Mouse (Mus musculus) MEL (cell line): Measurements from ENCODE around the gene Dram1. TPM values are rescaled to one million over a fixed set of nuclear protein-coding genes. Genes with fewer than 3 reads are reported as not detected.
A peak's percentile ranks its signal among the peaks of the same experiment; 100 is the strongest.

Source experiments
- DNase-seq: peaks from one replicate; pipeline ENCODE4 v3.0.0; 2011; ENCODE audit warnings: low read depth, low spot score
- H3K27ac ChIP-seq: 2 replicates; pipeline ENCODE4 v1.5.1; 2012; ENCODE audit warnings: low read depth, mild to moderate bottlenecking, control low read depth, low read length, moderate library complexity; ENCODE audit not compliant: control insufficient read depth
- H3K27me3 ChIP-seq, 2 experiments: fragments of 150-350 bp in 1 of 2; sonication (generic) in 1 of 2; 2 replicates each; pipeline ENCODE4 v1.6.1; 2012; ENCODE audit warnings: low read length in 2 of 2, mild to moderate bottlenecking in 2 of 2, improper control_type of control experiment in 1 of 2, moderate library complexity in 1 of 2; ENCODE audit not compliant: insufficient read depth in 2 of 2, control insufficient read depth in 1 of 2
- H3K36me3 ChIP-seq, 2 experiments: 2 replicates each; pipeline ENCODE4 v1.6.1; 2012 to 2014; ENCODE audit warnings: low read length in 2 of 2, improper control_type of control experiment in 1 of 2, inconsistent platforms in 1 of 2, mild to moderate bottlenecking in 1 of 2; ENCODE audit not compliant: insufficient read depth in 2 of 2, control insufficient read depth in 1 of 2
- H3K4me1 ChIP-seq, 2 experiments: fragments of 150-350 bp in 1 of 2; sonication (generic) in 1 of 2; 2 replicates each; pipeline ENCODE4 v1.6.1; 2012; ENCODE audit warnings: low read length in 2 of 2, improper control_type of control experiment in 1 of 2, mild to moderate bottlenecking in 1 of 2; ENCODE audit not compliant: insufficient read depth in 2 of 2, control insufficient read depth in 1 of 2
- H3K4me3 ChIP-seq, 2 experiments: fragments of 150-350 bp in 1 of 2; sonication (generic) in 1 of 2; 2 replicates each; pipeline ENCODE4 v1.5.1; 2012; ENCODE audit warnings: low read depth in 2 of 2, low read length in 2 of 2, mild to moderate bottlenecking in 2 of 2, moderate library complexity in 2 of 2, control low read depth in 1 of 2, improper control_type of control experiment in 1 of 2; ENCODE audit not compliant: control insufficient read depth in 1 of 2, insufficient read depth in 1 of 2
- H3K79me2 ChIP-seq: 2 replicates; pipeline ENCODE4 v1.6.1; 2012; ENCODE audit warnings: mild to moderate bottlenecking, low read length, moderate library complexity; ENCODE audit not compliant: control insufficient read depth, poor library complexity, insufficient read depth
- H3K9ac ChIP-seq: 2 replicates; pipeline ENCODE4 v1.6.1; 2012; ENCODE audit warnings: low read depth, mild to moderate bottlenecking, control low read depth, low read length, moderate library complexity; ENCODE audit not compliant: control insufficient read depth, poor library complexity, severe bottlenecking
- H3K9me3 ChIP-seq: fragments of 150-350 bp; sonication (generic); replicated peaks from 2 replicates; pipeline ENCODE4 v1.6.1; 2012; ENCODE audit warnings: mild to moderate bottlenecking, low read length, improper control_type of control experiment, moderate library complexity; ENCODE audit not compliant: insufficient read depth
- CHD1 ChIP-seq: IDR thresholded peaks from 2 replicates; pipeline ENCODE4 v1.6.1; 2012; ENCODE audit warnings: low read depth, mild to moderate bottlenecking, inconsistent platforms, low read length, improper control_type of control experiment
- CHD2 ChIP-seq: IDR thresholded peaks from 2 replicates; pipeline ENCODE4 v1.6.1; 2011; ENCODE audit warnings: low read length, improper control_type of control experiment
- CTCF ChIP-seq, 3 experiments: IDR thresholded peaks in 2 of 3; conservative IDR thresholded peaks in 1 of 3; 2 replicates each; pipeline ENCODE4 v1.5.1; 2011 to 2012; ENCODE audit warnings: low read length in 3 of 3, low read depth in 2 of 3, mild to moderate bottlenecking in 2 of 3, improper control_type of control experiment in 1 of 3, inconsistent platforms in 1 of 3, mixed read lengths in 1 of 3, moderate library complexity in 1 of 3; ENCODE audit not compliant: control insufficient read depth in 1 of 3, insufficient read depth in 1 of 3, poor library complexity in 1 of 3, severe bottlenecking in 1 of 3
- EP300 ChIP-seq, 2 experiments: IDR thresholded peaks; 2 replicates each; pipeline ENCODE4 v1.6.1; 2011; ENCODE audit warnings: improper control_type of control experiment in 2 of 2, low read length in 2 of 2, low read depth in 1 of 2, mild to moderate bottlenecking in 1 of 2
- ETS1 ChIP-seq: IDR thresholded peaks from 2 replicates; pipeline ENCODE4 v1.6.1; 2012; ENCODE audit warnings: low read depth, mild to moderate bottlenecking, inconsistent platforms, low read length, improper control_type of control experiment, moderate library complexity
- GABPA ChIP-seq: IDR thresholded peaks from 2 replicates; pipeline ENCODE4 v1.6.1; 2012; ENCODE audit warnings: low read depth, mild to moderate bottlenecking, inconsistent platforms, low read length, improper control_type of control experiment, moderate library complexity
- HCFC1 ChIP-seq: IDR thresholded peaks from 2 replicates; pipeline ENCODE4 v1.6.1; 2012; ENCODE audit warnings: low read depth, mild to moderate bottlenecking, inconsistent platforms, low read length, improper control_type of control experiment, moderate library complexity
- MAFK ChIP-seq: IDR thresholded peaks from 2 replicates; pipeline ENCODE4 v1.6.1; 2011; ENCODE audit warnings: low read depth, mild to moderate bottlenecking, low read length, improper control_type of control experiment, borderline replicate concordance
- MEF2A ChIP-seq: IDR thresholded peaks from 2 replicates; pipeline ENCODE4 v1.6.1; 2014; ENCODE audit warnings: low read depth, mild to moderate bottlenecking, inconsistent platforms, low read length, improper control_type of control experiment; ENCODE audit not compliant: poor library complexity, insufficient replicate concordance, severe bottlenecking; ENCODE audit errors: extremely low read depth
- MXI1 ChIP-seq: IDR thresholded peaks from 2 replicates; pipeline ENCODE4 v1.6.1; 2011; ENCODE audit warnings: mild to moderate bottlenecking, low read depth, low read length, improper control_type of control experiment
- MYB ChIP-seq: IDR thresholded peaks from 2 replicates; pipeline ENCODE4 v1.6.1; 2011; ENCODE audit warnings: mild to moderate bottlenecking, low read depth, low read length, improper control_type of control experiment
- NRF1 ChIP-seq: IDR thresholded peaks from 2 replicates; pipeline ENCODE4 v1.6.1; 2014; ENCODE audit warnings: low read depth, mild to moderate bottlenecking, inconsistent platforms, low read length, improper control_type of control experiment, moderate library complexity; ENCODE audit not compliant: poor library complexity, insufficient read depth, severe bottlenecking
- POLR2AphosphoS2 ChIP-seq: IDR thresholded peaks from 2 replicates; pipeline ENCODE4 v1.6.1; 2011; ENCODE audit warnings: low read length, improper control_type of control experiment
- POLR2AphosphoS5 ChIP-seq: IDR thresholded peaks from 2 replicates; pipeline ENCODE4 v1.6.1; 2012; ENCODE audit warnings: low read depth, borderline replicate concordance, mild to moderate bottlenecking, inconsistent platforms, low read length, moderate library complexity, mixed read lengths
- RCOR1 ChIP-seq: IDR thresholded peaks from 2 replicates; pipeline ENCODE4 v1.6.1; 2012; ENCODE audit warnings: low read depth, mild to moderate bottlenecking, inconsistent platforms, low read length, improper control_type of control experiment
- TBP ChIP-seq: IDR thresholded peaks from 2 replicates; pipeline ENCODE4 v1.8.0; 2011; ENCODE audit warnings: low read depth, low read length, improper control_type of control experiment
- TCF12 ChIP-seq: IDR thresholded peaks from 2 replicates; pipeline ENCODE4 v1.6.1; 2014; ENCODE audit warnings: low read depth, mild to moderate bottlenecking, inconsistent platforms, low read length, improper control_type of control experiment, moderate library complexity
- UBTF ChIP-seq: IDR thresholded peaks from 2 replicates; pipeline ENCODE4 v1.6.1; 2012; ENCODE audit warnings: low read depth, mild to moderate bottlenecking, inconsistent platforms, low read length, improper control_type of control experiment, moderate library complexity, borderline replicate concordance; ENCODE audit not compliant: insufficient read depth
- USF1 ChIP-seq: IDR thresholded peaks from 2 replicates; pipeline ENCODE4 v1.6.1; 2014; ENCODE audit warnings: low read depth, mild to moderate bottlenecking, inconsistent platforms, low read length, improper control_type of control experiment, moderate library complexity
- ZKSCAN1 ChIP-seq: IDR thresholded peaks from 2 replicates; pipeline ENCODE4 v1.6.1; 2012; ENCODE audit warnings: low read depth, mild to moderate bottlenecking, inconsistent platforms, low read length, improper control_type of control experiment, moderate library complexity
- ZNF384 ChIP-seq: IDR thresholded peaks from 2 replicates; pipeline ENCODE4 v1.6.1; 2012; ENCODE audit warnings: low read depth, mild to moderate bottlenecking, inconsistent platforms, low read length, improper control_type of control experiment
- polyA plus RNA-seq, 2 experiments: library from polyadenylated mRNA; stranded (reverse) in 1 of 2; unstranded in 1 of 2; fragments of >175 nt in 1 of 2; fragments of >200 nt in 1 of 2; gene quantifications; 2 replicates each; pipeline versions ENCODE4 v1.2.1 to v1.2.4; 2012; ENCODE audit warnings: low replicate concordance in 2 of 2, low read depth in 1 of 2; ENCODE audit not compliant: insufficient read length in 2 of 2, insufficient read depth in 1 of 2, missing spikeins in 1 of 2
- total RNA-seq: library from RNA; depleted of rRNA; stranded (reverse); fragments of 300-350 nt; gene quantifications from 2 replicates; pipeline ENCODE4 v1.2.3, GENCODE M21; 2012

Gene Dram1
- total and polyA plus RNA-seq, 3 experiments = 0.17 TPM; not detected in 2

DNA sequence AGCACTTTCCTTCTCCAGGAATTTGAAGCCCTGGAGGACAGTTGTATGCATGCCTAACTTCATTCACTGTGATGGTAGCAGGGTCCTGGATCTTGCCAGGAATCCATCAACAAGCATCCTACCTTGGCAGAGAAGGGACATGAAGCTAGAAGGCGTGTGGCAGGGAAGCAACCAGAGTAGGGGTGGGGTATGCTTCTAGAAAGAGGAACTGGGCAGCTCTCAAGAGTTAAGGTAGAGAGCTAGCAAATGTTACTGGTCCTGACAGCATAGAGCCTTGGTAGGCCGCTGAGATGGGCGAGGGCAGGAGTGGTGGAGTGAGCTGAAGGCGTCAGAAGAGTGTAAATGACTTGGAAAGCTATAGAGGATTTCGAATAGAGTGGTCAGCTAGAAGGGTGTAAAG is 20.4 kb upstream of the Dram1 start:
- Histone ChIP-seq H3K36me3 (peaks cover 0 to 20% of the 10 kb centered on the region in 2 experiments; a peak in 2 of 4 replicates), H3K27me3 (no peaks in the 10 kb centered on the region), H3K9ac (no peak overlapping the region), H3K9me3 (no peaks in the 10 kb centered on the region), H3K27ac (peak overlapping the region; percentile 35), H3K4me1 (peaks cover 10 to 21% of the 10 kb centered on the region in 2 experiments), H3K79me2 (peaks cover 12% of the 10 kb centered on the region; the same call in 1 of the 2 replicates), H3K4me3 (no peak overlapping the region)
- TF ChIP-seq CTCF (IDR thresholded peaks at IDR 0.05 in 2 of 3, conservative IDR thresholded peaks at IDR 0.05 in 1 of 3; ENCODE audit: control insufficient read depth in 1 of 3, insufficient read depth in 1 of 3, low read depth in 2 of 3, low read length in 3 of 3, poor library complexity in 1 of 3, severe bottlenecking in 1 of 3) (no peak), ZNF384 (no peak), MYB (no peak), UBTF (0 out of 2 replicates have a peak, but pooled peaks have one; percentile 76), MXI1 (no peak), NRF1 (no peak), TBP (peak; percentile 82)
- peak; percentile 79 for DNase-seq

DNA sequence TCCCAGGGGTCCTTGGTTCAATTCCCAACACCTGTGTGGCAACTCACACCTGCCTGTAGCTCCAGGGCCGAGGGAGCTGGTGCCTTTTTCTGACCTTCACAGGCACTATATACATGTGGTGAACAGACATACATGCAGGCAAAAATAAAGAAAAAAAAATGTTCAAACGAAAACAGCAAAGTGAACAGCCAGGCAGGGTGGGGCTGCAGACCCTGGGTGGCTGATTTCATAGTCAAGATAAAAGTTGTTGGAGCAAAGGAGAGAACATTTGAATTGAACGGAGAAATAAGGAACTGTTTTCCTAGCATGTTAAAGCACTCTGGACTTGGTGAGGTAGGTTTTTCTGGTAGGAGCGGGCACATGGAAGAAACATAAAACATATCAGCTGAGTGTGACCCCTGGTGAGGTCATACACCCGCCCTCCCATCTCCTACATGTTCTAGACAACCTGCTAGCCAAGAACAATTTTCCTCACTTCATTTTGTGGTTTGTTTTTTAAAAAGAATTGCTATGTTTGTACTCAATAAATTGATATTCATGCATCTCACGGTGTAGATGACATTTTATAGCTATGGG is 19.9 kb upstream of the Dram1 start:
- TF ChIP-seq MXI1 (peak; percentile 60; the same call in 1 of the 2 replicates), RCOR1 (0 out of 2 replicates have a peak, but pooled peaks have one; percentile 19), EP300 (IDR thresholded peaks at IDR 0.05; ENCODE audit: low read depth in 1 of 2, low read length in 2 of 2) (0 out of 4 replicates have a peak, but pooled peaks of 1 of the 2 experiments have one; percentile 37), CHD1 (no peak), POLR2AphosphoS2 (no peak), ZNF384 (peak; percentile 88)

GRCm38 (mm10) chr10:88392181-88392847 is 13.4 kb upstream of the Dram1 start:
- peaks cover 11 to 23% of the 10 kb centered on the region in 2 experiments for H3K4me1 ChIP-seq
- H3K9me3 ChIP-seq = no peaks in the 10 kb centered on the region
- H3K36me3 ChIP-seq = peaks cover 0 to 21% of the 10 kb centered on the region in 2 experiments
- H3K27me3 ChIP-seq = no peaks in the 10 kb centered on the region
- no peak overlapping the region for H3K27ac ChIP-seq
- H3K79me2 ChIP-seq = peaks cover 27% of the 10 kb centered on the region
- H3K4me3 ChIP-seq = no peak overlapping the region
- H3K9ac ChIP-seq = no peak overlapping the region
- no peak for DNase-seq
- no peak for TF ChIP-seq USF1
- TF ChIP-seq GABPA = no peak
- TF ChIP-seq MEF2A = no peak
- no peak for TF ChIP-seq TBP
- no peak for TF ChIP-seq CHD2
- no peak for TF ChIP-seq NRF1
- TF ChIP-seq ETS1 = no peak
- no peak for TF ChIP-seq POLR2AphosphoS2
- TF ChIP-seq POLR2AphosphoS5 = no peak
- TF ChIP-seq MAFK = no peak
- TF ChIP-seq TCF12 = no peak
- no peak for TF ChIP-seq CTCF (IDR thresholded peaks at IDR 0.05 in 2 of 3, conservative IDR thresholded peaks at IDR 0.05 in 1 of 3; ENCODE audit: control insufficient read depth in 1 of 3, insufficient read depth in 1 of 3, low read depth in 2 of 3, low read length in 3 of 3, poor library complexity in 1 of 3, severe bottlenecking in 1 of 3)
- TF ChIP-seq ZKSCAN1 = no peak
- TF ChIP-seq HCFC1 = no peak

More for the DNA sequence above, 19.9 kb upstream of the Dram1 start:
- H3K27me3 ChIP-seq = no peaks in the 10 kb centered on the region
- H3K4me3 ChIP-seq = peak overlapping the region in 1 of 2 experiments; percentile 23; a peak in 2 of 4 replicates
- no peaks in the 10 kb centered on the region for H3K9me3 ChIP-seq
- DNase-seq = peak; percentile 51
- peak overlapping the region; percentile 35 for H3K27ac ChIP-seq
- peaks cover 0 to 20% of the 10 kb centered on the region in 2 experiments; a peak in 2 of 4 replicates for H3K36me3 ChIP-seq
- H3K4me1 ChIP-seq = peaks cover 10 to 21% of the 10 kb centered on the region in 2 experiments
- peak overlapping the region; percentile 31 for H3K9ac ChIP-seq
- H3K79me2 ChIP-seq = peaks cover 12% of the 10 kb centered on the region; the same call in 1 of the 2 replicates
